In the genomic region with DNA sequence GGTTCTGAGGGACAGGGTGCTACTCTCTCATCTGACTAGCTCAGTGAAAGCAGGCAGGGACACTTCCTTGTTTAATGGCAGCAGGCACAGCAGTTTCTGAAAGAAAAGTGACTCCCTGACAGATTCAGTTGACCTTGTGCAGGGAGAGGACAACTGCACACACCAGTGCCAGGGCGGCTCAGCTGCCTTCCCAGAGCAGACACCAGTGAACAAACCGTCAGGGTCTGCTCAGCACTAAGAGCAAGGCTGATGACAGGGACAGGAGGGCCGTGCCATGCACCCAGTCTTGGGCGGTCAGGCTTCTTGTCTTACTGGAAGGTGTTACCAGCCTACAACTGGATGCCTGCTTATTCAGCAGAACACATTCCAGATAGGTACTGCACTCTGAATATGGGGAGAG, we compare ENCODE assay signal across 27 mouse cellular contexts. TPM values are rescaled to one million over a fixed set of nuclear protein-coding genes. Genes with fewer than 3 reads are reported as not detected.
DNase-seq lines count a peak whose midpoint lies in the region; ATAC-seq and TF ChIP-seq lines count a peak whose summit lies in the region.
"Had no signal": no experiment of that assay in that cellular context is flagged by ENCODE, and none has a peak within 500 bp of the region (broad histone marks: within the 10 kb centered on the region; RNA-seq: fewer than 3 reads in every experiment).

No protein-coding gene starts in this region.

- H3K36me3 ChIP-seq in kidney, adult 2 months (ENCODE audit: control insufficient read depth, insufficient read depth, low read length), result peaks cover 2% of the 10 kb centered on the region; the same call in 1 of the 2 replicates
- H3K36me3 ChIP-seq in liver, embryonic 16.5 days (ENCODE audit: control insufficient read depth, insufficient read depth), result peaks cover 8% of the 10 kb centered on the region; the same call in 1 of the 2 replicates

- H3K27ac ChIP-seq in kidney, adult 2 months (ENCODE audit: insufficient read depth, low read depth, low read length), result no peak overlapping the region
- peak overlapping the region; percentile 57; the same call in 1 of the 2 replicates for H3K27ac ChIP-seq in liver, embryonic 16.5 days (ENCODE audit: low read length)
- H3K27ac ChIP-seq: embryonic facial prominence, embryonic 12.5 days; forebrain, embryonic 15.5 days; hindbrain, embryonic 15.5 days; intestine, embryonic 15.5 days; limb, embryonic 13.5 days; midbrain, embryonic 15.5 days had no signal

- ATAC-seq in liver, embryonic 16.5 days (ENCODE audit: low read depth), result no peak
- ATAC-seq: activated CD4-positive, CD25-positive, alpha-beta regulatory T cell, adult 4 months; forebrain, embryonic 15.5 days; intestine, embryonic 15.5 days; midbrain, embryonic 15.5 days; Patski had no signal

- no peak overlapping the region for H3K4me3 ChIP-seq in kidney, adult 2 months (ENCODE audit: insufficient read depth, low read depth, low read length)
- H3K4me3 ChIP-seq in liver, embryonic 16.5 days (ENCODE audit: low read depth, low read length), result no peak overlapping the region
- H3K4me3 ChIP-seq: embryonic facial prominence, embryonic 12.5 days; erythroblast, embryonic 14.5 days; forebrain, embryonic 15.5 days; hindbrain, embryonic 15.5 days; intestine, embryonic 15.5 days; limb, embryonic 13.5 days; midbrain, embryonic 15.5 days; myocyte had no signal

- H3K9ac ChIP-seq in liver, embryonic 16.5 days (ENCODE audit: low read depth, low read length), result no peak overlapping the region
- H3K9ac ChIP-seq: embryonic facial prominence, embryonic 12.5 days; forebrain, embryonic 15.5 days; hindbrain, embryonic 15.5 days; intestine, embryonic 15.5 days; limb, embryonic 13.5 days; midbrain, embryonic 15.5 days had no signal

- H3K4me2 ChIP-seq in liver, embryonic 16.5 days (ENCODE audit: low read depth, low read length), result no peak overlapping the region
- H3K4me2 ChIP-seq: embryonic facial prominence, embryonic 12.5 days; forebrain, embryonic 15.5 days; hindbrain, embryonic 15.5 days; intestine, embryonic 15.5 days; limb, embryonic 13.5 days; midbrain, embryonic 15.5 days had no signal

- TF ChIP-seq POLR2A in kidney, adult 2 months (IDR thresholded peaks at IDR 0.05; ENCODE audit: low read depth, low read length), result no peak

- no peaks in the 10 kb centered on the region for H3K9me3 ChIP-seq in liver, embryonic 16.5 days (replicated peaks; ENCODE audit: control insufficient read depth, low read length)
- H3K9me3 ChIP-seq: embryonic facial prominence, embryonic 12.5 days; forebrain, embryonic 15.5 days; hindbrain, embryonic 15.5 days; intestine, embryonic 15.5 days; limb, embryonic 13.5 days; midbrain, embryonic 15.5 days had no signal

- peak; percentile 55 for DNase-seq in adrenal gland, adult 2 months
- DNase-seq in adrenal gland, adult 18-20 months (ENCODE audit: low spot score in 2 of 2), result no peak
- DNase-seq in gastrocnemius, postnatal 25 days, result peak; percentile 50
- DNase-seq in gastrocnemius, postnatal 10 days, result no peak
- peak; percentile 24 for DNase-seq in kidney, adult 2 months
- DNase-seq in kidney, postnatal 14 days, result no peak
- DNase-seq in thymus, postnatal 10 days (ENCODE audit: low spot score in 2 of 2), result no peak
- DNase-seq: cerebellum, adult 9-11 months; kidney, postnatal 4 days; lung, adult 2 months; lung, postnatal 36 days; spleen, adult 18-20 months; thymus, postnatal 4 days had no signal

- TF ChIP-seq CTCF in kidney, adult 2 months (conservative IDR thresholded peaks at IDR 0.05; ENCODE audit: insufficient read depth, insufficient read length, low read depth, low read length), result no peak

- H3K27me3 ChIP-seq in kidney, adult 2 months (replicated peaks; ENCODE audit: control insufficient read depth, insufficient read depth, low read length), result no peaks in the 10 kb centered on the region
- H3K27me3 ChIP-seq in liver, embryonic 16.5 days (ENCODE audit: control insufficient read depth, insufficient read depth, low read depth, low read length), result no peaks in the 10 kb centered on the region
- H3K27me3 ChIP-seq: embryonic facial prominence, embryonic 12.5 days; forebrain, embryonic 15.5 days; hindbrain, embryonic 15.5 days; intestine, embryonic 15.5 days; limb, embryonic 13.5 days; midbrain, embryonic 15.5 days; Patski had no signal

- peaks cover 5% of the 10 kb centered on the region; the same call in 1 of the 2 replicates for H3K4me1 ChIP-seq in kidney, adult 2 months (ENCODE audit: control insufficient read depth, insufficient read depth, low read length)
- H3K4me1 ChIP-seq in liver, embryonic 16.5 days (ENCODE audit: control insufficient read depth, low read depth, low read length), result no peaks in the 10 kb centered on the region; the same call in none of the 2 replicates
- H3K4me1 ChIP-seq: embryonic facial prominence, embryonic 12.5 days; forebrain, embryonic 15.5 days; hindbrain, embryonic 15.5 days; limb, embryonic 13.5 days; midbrain, embryonic 15.5 days had no signal

- 73% methylated on average over 4 of the region's 4 CpGs for WGBS in kidney, adult 2 months
- WGBS in liver, embryonic 16.5 days (ENCODE audit: insufficient replicate concordance), result 80% methylated on average over 4 of the region's 4 CpGs

RNA-seq across cellular contexts. Expression of gene Qrich2, which starts 4.9 kb away (rescaled TPM):
- not detected for total RNA-seq in adrenal gland, adult 2 months (2021)
- 0.06 TPM in 1 of 2 replicates, not detected in the other for polyA plus RNA-seq in adrenal gland, adult 2 months (2012; rRNA removed)
- total RNA-seq in adrenal gland, adult 18-20 months (2021), result not detected
- total RNA-seq in gastrocnemius, postnatal 25 days (2021), result not detected
- not detected for total RNA-seq in gastrocnemius, postnatal 10 days (2021)
- 0.08 and 0.24 TPM in 2 replicates for polyA plus RNA-seq in kidney, adult 2 months (2012; rRNA removed)
- polyA plus RNA-seq in liver, embryonic 16.5 days (2015; fragmentation: Nextera tagmentation; extraction: Ambion mirVana), result not detected in 2 replicates
- total RNA-seq: heart, postnatal 14 days; megakaryocyte-erythroid progenitor cell, adult 5-6 weeks had no signal
- polyA plus RNA-seq: activated CD4-positive, CD25-positive, alpha-beta regulatory T cell, adult 4 months; erythroblast, embryonic 14.5 days; forebrain, embryonic 15.5 days; midbrain, embryonic 15.5 days; myocyte; neural tube, embryonic 14.5 days had no signal

RNA-seq across cellular contexts. Expression of gene Prpsap1, which starts 23.1 kb away (rescaled TPM):
- total RNA-seq in adrenal gland, adult 2 months (2021), result 10 to 100 TPM; 76.0 to 85.0 TPM
- polyA plus RNA-seq in adrenal gland, adult 2 months (2012; rRNA removed), result 223 and 257 TPM in 2 replicates
- total RNA-seq in adrenal gland, adult 18-20 months (2021), result 100 to 1,000 TPM in 1 of 2 experiments, 10 to 100 TPM in 1; 67.7 to 102 TPM
- total RNA-seq in gastrocnemius, postnatal 25 days (2021), result 10 to 100 TPM; 17.0 to 18.9 TPM
- total RNA-seq in gastrocnemius, postnatal 10 days (2021), result 10 to 100 TPM; 34.8 to 35.4 TPM
- polyA plus RNA-seq in kidney, adult 2 months (2012; rRNA removed), result 87.5 and 91.1 TPM in 2 replicates
- polyA plus RNA-seq in liver, embryonic 16.5 days (2015; fragmentation: Nextera tagmentation; extraction: Ambion mirVana), result 47.6 and 47.9 TPM in 2 replicates

RNA-seq across cellular contexts. Expression of gene Ubald2, which starts 37.0 kb away (rescaled TPM):
- total RNA-seq in adrenal gland, adult 2 months (2021), result 10 to 100 TPM; 16.3 to 35.2 TPM
- polyA plus RNA-seq in adrenal gland, adult 2 months (2012; rRNA removed), result 119 and 158 TPM in 2 replicates
- 10 to 100 TPM; 19.1 to 22.5 TPM for total RNA-seq in adrenal gland, adult 18-20 months (2021)
- 10 to 100 TPM; 35.9 to 40.4 TPM for total RNA-seq in gastrocnemius, postnatal 25 days (2021)
- 10 to 100 TPM; 48.1 to 54.4 TPM for total RNA-seq in gastrocnemius, postnatal 10 days (2021)
- 195 and 211 TPM in 2 replicates for polyA plus RNA-seq in kidney, adult 2 months (2012; rRNA removed)
- polyA plus RNA-seq in liver, embryonic 16.5 days (2015; fragmentation: Nextera tagmentation; extraction: Ambion mirVana), result 34.1 and 34.5 TPM in 2 replicates

RNA-seq across cellular contexts. Expression of gene Rnf157, which starts 58.1 kb away (rescaled TPM):
- 1 to 10 TPM; 6.8 to 7.2 TPM for total RNA-seq in adrenal gland, adult 2 months (2021)
- 4.6 and 5.5 TPM in 2 replicates for polyA plus RNA-seq in adrenal gland, adult 2 months (2012; rRNA removed)
- total RNA-seq in adrenal gland, adult 18-20 months (2021), result 1 to 10 TPM; 3.7 to 6.8 TPM
- total RNA-seq in gastrocnemius, postnatal 25 days (2021), result 10 to 100 TPM; 21.8 to 31.4 TPM
- total RNA-seq in gastrocnemius, postnatal 10 days (2021), result 10 to 100 TPM; 43.1 to 43.3 TPM
- polyA plus RNA-seq in kidney, adult 2 months (2012; rRNA removed), result 2.5 and 2.9 TPM in 2 replicates
- polyA plus RNA-seq in liver, embryonic 16.5 days (2015; fragmentation: Nextera tagmentation; extraction: Ambion mirVana), result 1.1 and 1.2 TPM in 2 replicates
- polyA plus RNA-seq: erythroblast, embryonic 14.5 days had no signal

RNA-seq across cellular contexts. Expression of gene Sphk1, which starts 59.8 kb away (rescaled TPM):
- 1 to 10 TPM; 2.4 to 2.6 TPM for total RNA-seq in adrenal gland, adult 2 months (2021)
- 3.7 and 4.1 TPM in 2 replicates for polyA plus RNA-seq in adrenal gland, adult 2 months (2012; rRNA removed)
- total RNA-seq in adrenal gland, adult 18-20 months (2021), result 1 to 10 TPM; 1.9 to 2.5 TPM
- total RNA-seq in gastrocnemius, postnatal 25 days (2021), result 1 to 10 TPM in 1 of 2 experiments, under 1 TPM in 1; 0.94 to 2.0 TPM
- total RNA-seq in gastrocnemius, postnatal 10 days (2021), result 1 to 10 TPM; 3.7 to 4.0 TPM
- 9.9 and 12.0 TPM in 2 replicates for polyA plus RNA-seq in kidney, adult 2 months (2012; rRNA removed)
- polyA plus RNA-seq in liver, embryonic 16.5 days (2015; fragmentation: Nextera tagmentation; extraction: Ambion mirVana), result 23.7 and 24.3 TPM in 2 replicates
- polyA plus RNA-seq: activated CD4-positive, CD25-positive, alpha-beta regulatory T cell, adult 4 months had no signal

Comparison
In these comparisons a context has a peak if more than half of its experiments do, and no peak if none do; other contexts are left out.
1. DNase-seq: peak in adrenal gland, adult 2 months (single experiment), gastrocnemius, postnatal 25 days (single experiment) and kidney, adult 2 months (single experiment); none in adrenal gland, adult 18-20 months (0 of 2), gastrocnemius, postnatal 10 days (single experiment), kidney, postnatal 14 days (single experiment) and thymus, postnatal 10 days (0 of 2).